Mouse (Mus musculus) left cerebral cortex, postnatal 36 days (tissue): Measurements from ENCODE around the gene Gm49510. TPM values are rescaled to one million over a fixed set of nuclear protein-coding genes. Genes with fewer than 3 reads are reported as not detected.
A peak's percentile ranks its signal among the peaks of the same experiment; 100 is the strongest.

Source experiments
- DNase-seq, 2 experiments: peaks; one replicate each; pipeline ENCODE4 v3.0.0; 2021 to 2022; ENCODE audit warnings: low spot score in 2 of 2, mixed read lengths in 1 of 2
- intact Hi-C: fragments of 180-260 bp; cut with DNase I; formaldehyde crosslinking; loops from one replicate; pipeline ENCODE4 v1.15.1; 2025
- total RNA-seq, 2 experiments: library from RNA; stranded (reverse); gene quantifications; 2 replicates each; pipeline ENCODE4 v1.2.3; 2021

Gene Gm49510
- total RNA-seq, 2 experiments from 2014 or later = 0.97 TPM; not detected in 1

GRCm38 (mm10) chr15:78913632-78914090 lies 14.2 kb downstream of the Gm49510 start, which contains the start of gene Pdxp:
TSS of gene Pdxp (plus strand) at chr15:78913919.
- DNase-seq = peak; percentile 95 to 96
- intact Hi-C loops = loop anchor here (2.0 kb wide), 2 partner anchors 17 to 157 kb away; no protein-coding TSS in a partner anchor

DNA sequence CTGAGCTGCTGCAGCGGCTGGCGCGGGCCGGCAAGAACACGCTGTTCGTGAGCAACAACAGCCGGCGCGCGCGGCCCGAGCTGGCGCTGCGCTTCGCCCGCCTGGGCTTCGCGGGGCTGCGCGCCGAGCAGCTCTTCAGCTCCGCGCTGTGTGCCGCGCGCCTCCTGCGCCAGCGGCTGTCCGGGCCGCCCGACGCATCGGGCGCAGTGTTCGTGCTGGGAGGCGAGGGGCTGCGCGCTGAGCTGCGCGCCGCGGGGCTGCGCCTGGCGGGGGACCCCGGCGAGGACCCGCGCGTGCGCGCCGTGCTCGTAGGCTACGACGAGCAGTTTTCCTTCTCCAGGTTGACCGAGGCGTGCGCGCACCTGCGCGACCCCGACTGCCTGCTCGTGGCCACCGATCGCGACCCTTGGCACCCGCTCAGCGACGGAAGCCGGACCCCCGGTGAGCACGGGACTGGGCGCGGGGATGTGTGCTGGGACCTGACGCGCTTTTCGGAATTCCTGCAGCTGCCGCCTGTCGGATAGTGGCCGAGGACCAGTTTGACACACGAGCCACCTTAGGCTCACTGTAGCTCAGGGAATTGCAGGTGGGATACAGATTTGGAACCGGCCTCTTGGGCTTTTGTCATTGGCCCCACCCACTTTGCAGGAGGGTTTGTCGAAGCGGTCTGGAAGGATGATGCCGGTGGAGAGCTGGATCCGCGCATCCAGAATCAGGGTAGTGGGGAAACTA lies 14.8 kb downstream of the Gm49510 start:
- intact Hi-C loops = loop anchor here (2.0 kb wide), 2 partner anchors 17 to 157 kb away; no protein-coding TSS in a partner anchor
- peak in 1 of 2 experiments; percentile 63 for DNase-seq

- DNase-seq = no peak
- intact Hi-C loops = loop anchor here (2.0 kb wide), 2 partner anchors 16 to 156 kb away; no protein-coding TSS in a partner anchor
Measured at GRCm38 (mm10) chr15:78914823-78915659, 15.6 kb downstream of the Gm49510 start.

DNA sequence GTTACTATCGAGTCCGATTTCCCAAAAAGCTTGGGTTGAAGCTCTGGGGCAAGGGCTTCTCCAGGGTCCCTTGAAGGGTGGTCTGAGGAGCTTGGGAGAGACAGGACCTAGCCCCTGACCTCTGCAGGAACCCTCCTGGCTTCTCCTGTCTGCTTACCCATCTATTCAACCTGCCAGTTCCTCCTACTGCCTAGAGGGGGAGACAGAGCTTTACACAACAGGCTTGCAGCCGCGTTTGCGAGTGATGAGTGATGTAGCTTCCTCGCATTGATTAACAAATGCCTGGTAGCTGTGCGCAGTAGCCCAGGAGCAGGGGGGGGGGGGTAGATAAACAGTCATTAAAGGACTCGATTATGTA lies 16.2 kb downstream of the Gm49510 start:
- intact Hi-C loops = loop anchor here (2.0 kb wide), 2 partner anchors 15 to 155 kb away; no protein-coding TSS in a partner anchor
- peak; percentile 55 to 67 for DNase-seq

DNA sequence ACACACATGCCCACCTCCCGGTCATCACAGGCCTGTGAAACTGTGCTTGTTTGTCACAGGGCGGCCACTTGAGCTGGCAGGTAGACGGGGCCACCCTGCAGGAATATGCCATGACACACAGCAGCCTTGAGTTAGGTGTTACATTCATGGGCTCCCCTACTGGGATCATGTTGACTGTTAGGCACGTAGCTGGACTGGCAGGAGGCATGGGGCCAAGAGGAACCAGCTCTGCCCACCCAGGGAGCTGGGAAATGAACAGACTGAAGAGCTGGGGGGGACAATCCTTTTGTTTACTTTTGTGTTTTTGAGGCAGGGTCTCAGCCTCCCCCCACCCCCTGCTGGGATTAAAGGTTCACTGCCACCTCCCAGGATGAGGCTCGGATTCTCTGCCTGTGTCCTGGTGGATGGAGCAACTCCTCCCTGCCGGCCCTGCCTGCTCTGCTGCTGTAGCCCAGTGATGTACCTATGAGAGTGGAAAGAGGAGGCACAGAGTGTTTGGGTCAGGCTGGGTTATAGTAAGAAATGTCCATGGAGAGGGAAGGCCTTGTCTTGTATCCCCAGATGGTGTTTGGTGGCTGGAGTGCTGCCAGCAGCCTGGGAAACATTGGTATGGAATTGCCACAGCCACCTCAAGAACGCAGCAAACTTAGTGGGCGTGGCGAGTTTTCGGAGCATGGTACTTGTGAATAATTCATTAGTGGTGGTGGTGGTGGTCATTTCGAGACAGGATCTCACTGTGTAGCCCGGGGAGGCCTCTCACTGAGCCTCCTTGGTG lies 16.8 kb downstream of the Gm49510 start:
- DNase-seq = peak; percentile 43 to 48
- intact Hi-C loops = no loop called here

- intact Hi-C loops = no loop called here
- DNase-seq = no peak
Measured at GRCm38 (mm10) chr15:78918126-78918525, 18.7 kb downstream of the Gm49510 start.

GRCm38 (mm10) chr15:78919914-78920313 lies 20.4 kb downstream of the Gm49510 start:
- intact Hi-C loops = no loop called here
- no peak for DNase-seq

DNA sequence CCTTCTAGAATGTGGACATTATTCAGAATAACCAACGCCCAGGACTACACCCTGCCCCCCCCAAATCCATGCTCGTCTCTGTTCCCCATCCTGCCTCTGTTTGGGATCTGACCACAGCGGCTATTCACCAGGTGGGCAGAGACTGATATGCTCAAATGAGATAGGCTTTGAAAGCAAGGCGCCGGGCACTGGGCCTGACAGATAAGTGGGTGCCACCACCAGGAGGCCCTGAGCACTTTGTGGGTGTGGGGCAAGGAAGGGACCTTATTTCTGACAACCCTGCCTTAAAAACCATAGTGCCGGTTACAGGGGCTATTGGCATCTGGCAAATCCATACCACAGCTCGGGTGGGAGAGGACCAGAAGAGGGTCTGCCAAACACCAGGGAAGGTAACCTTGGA lies 23.2 kb downstream of the Gm49510 start:
- DNase-seq = no peak
- intact Hi-C loops = no loop called here

GRCm38 (mm10) chr15:78923585-78923984 lies 24.1 kb downstream of the Gm49510 start:
- DNase-seq = no peak
- intact Hi-C loops = no loop called here

DNA sequence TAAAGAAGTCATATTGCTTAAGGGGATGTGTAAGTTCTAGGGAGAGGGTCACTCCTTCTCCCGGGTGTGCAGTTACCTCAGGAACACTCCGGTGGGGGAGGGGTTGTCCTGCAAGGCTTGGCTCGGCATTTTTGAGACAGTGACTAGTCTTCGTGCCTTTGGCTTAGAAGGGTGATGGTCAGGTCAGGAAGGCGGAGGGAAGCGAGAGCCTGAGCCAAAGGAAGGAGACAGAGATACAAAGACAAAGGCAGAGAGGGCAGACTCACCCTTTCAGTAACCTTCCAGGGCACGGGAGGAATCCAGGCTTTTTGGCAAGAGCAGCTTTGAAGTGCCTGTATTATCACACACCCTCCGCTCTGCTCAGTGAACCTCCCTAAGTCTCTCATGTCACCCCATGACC lies 25.7 kb downstream of the Gm49510 start:
- intact Hi-C loops = no loop called here
- no peak for DNase-seq

GRCm38 (mm10) chr15:78926021-78926919 lies 26.8 kb downstream of the Gm49510 start, which contains the start of gene Lgals1:
TSS of gene Lgals1 (plus strand) at chr15:78926725.
- peak; percentile 23 to 47 for DNase-seq

DNA sequence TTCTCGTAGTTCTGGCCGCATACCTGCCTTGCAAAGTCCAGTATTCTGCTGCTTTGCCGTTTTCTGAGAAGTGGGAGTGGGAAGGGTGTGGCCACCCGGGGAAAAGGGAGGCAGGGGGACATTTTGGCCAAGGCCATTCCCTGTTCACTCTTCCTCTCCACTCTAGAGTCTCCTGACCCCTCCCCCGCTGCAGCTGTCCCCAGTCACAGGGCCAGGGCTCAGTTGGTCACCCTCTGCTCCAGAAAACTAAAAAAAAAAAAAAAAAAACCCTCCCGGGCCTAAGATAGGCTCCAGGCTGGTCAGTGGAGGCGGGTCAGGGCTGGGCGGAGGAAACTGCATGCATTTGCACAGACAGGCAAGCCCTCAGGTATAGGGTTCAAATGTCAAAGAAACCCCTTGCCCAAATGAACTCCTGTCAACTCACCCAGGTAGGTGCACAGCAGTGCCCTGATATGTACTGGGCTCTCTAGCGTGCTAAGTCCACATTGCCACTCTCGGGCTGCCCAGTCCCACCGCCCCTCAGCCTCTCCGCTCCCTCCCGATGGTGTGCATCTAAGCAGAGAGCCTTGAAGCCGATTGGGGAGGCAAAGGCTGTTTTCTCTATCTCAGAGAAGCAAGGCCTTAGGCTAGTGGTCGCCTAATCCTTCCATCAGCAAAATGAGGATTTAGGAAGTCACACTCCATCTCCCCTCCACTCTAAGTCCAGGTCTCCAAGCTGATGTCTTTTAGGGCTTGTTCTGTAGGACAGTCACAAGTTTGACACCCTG lies 27.7 kb downstream of the Gm49510 start:
- no peak for DNase-seq
- intact Hi-C loops = no loop called here

More at GRCm38 (mm10) chr15:78926021-78926919, 26.8 kb downstream of the Gm49510 start, which contains the start of gene Lgals1:
- intact Hi-C loops = no loop called here

DNA sequence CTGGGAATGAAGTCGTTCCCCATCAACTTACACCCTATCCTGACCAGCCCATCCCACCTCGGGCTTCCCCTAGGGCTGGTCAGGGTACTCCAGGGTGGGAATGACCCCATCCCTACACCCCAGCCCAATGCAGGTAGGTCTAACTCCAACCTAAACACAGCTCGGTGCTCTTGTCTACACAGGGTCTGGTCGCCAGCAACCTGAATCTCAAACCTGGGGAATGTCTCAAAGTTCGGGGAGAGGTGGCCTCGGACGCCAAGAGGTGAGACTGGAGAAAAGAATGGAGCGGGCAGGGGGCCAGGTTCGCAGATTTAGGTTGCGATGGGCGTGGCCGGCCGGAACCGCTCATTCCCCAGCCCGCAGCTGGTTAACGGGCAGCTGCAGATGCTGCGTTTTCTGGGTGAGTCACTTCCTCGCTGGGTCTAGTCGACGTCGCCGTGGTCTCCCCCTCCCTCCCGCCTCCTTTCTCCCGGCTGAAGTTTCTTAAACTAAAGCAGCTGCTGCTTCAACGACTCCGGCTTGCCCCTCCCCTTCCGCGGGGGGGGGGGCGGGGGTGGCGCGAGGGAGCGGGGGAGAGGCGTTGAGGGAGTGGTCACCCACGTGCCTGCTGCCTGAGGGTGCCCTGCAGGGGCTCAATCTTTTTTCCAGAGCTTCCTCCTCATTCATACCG lies 28.5 kb downstream of the Gm49510 start:
- intact Hi-C loops = no loop called here
- peak in 1 of 2 experiments; percentile 49 for DNase-seq

DNA sequence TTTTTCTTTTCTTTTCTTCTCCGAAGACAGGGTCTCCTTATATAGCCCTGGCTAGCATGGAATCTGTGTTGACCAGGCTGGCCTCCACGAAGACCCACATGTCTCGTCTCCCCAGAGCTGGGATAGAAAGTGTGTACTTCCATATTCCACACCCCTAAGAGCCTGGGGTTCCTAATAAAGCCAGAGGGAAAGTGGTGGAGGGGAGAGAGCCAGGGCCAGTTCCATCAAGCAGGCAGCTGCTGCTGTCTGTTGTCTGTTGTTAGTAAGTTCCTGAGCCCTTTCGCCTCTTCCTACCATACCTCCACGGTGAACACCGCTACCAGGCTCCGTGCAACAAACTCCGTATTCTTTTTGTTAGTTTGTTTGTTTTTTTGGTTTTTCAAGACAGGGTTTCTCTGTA lies 29.1 kb downstream of the Gm49510 start:
- intact Hi-C loops = no loop called here
- no peak for DNase-seq

DNA sequence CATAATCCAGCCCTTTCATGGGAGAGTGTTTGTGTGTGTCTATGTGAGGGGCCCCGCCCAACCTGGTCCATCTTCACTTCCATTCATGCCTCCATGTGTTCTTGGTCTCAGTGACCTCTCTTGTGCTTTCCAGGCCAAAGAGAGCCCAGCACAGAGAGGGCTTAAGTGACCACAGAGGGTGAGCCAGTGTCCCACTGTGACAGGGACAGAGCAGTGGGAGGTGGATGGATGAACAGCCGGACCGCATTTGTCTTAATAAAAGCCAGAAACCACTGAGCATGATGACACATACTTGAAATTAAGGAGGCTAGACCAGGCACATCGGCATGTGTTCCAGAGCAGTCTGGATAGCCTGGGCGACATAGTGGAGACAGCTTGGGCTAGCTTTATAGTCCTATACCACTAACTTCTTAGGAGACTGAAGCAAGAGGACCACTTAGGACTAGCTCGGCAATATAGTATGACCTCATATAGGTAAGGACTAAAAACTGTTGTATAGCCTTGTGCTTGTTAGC lies 30.8 kb downstream of the Gm49510 start:
- intact Hi-C loops = loop anchor here (2.0 kb wide), 1 partner anchor 15 kb away; no protein-coding TSS in a partner anchor
- DNase-seq = no peak

GRCm38 (mm10) chr15:78930801-78931426 lies 31.4 kb downstream of the Gm49510 start:
- intact Hi-C loops = loop anchor here (2.0 kb wide), 1 partner anchor 16 kb away; no protein-coding TSS in a partner anchor
- DNase-seq = no peak
